Mouse (Mus musculus) megakaryocyte, embryonic 14.5 days (primary cell): Measurements from ENCODE around the gene Tcl1. TPM values are rescaled to one million over a fixed set of nuclear protein-coding genes. Genes with fewer than 3 reads are reported as not detected.
"Not testable (repeated sequence)": the region's sequence is repeated elsewhere in the genome, so short reads cannot be mapped to it uniquely, and the experiment has no call there.

ENCODE experiments used
- H3K27me3 ChIP-seq: replicated peaks from 2 replicates; pipeline ENCODE3; 2012; ENCODE audit warnings: inconsistent platforms
- H3K36me3 ChIP-seq: replicated peaks from 2 replicates; pipeline ENCODE3; 2012; ENCODE audit warnings: low read length, inconsistent platforms, mixed read lengths
- H3K4me1 ChIP-seq: 2 replicates; pipeline ENCODE4 v1.6.1; 2012; ENCODE audit warnings: inconsistent platforms
- H3K4me3 ChIP-seq: replicated peaks from 2 replicates; pipeline ENCODE3; 2012; ENCODE audit warnings: moderate library complexity, mild to moderate bottlenecking, inconsistent platforms
- H3K9me3 ChIP-seq: 2 replicates; pipeline ENCODE4 v1.6.1; 2012; ENCODE audit warnings: inconsistent platforms
- FLI1 ChIP-seq: IDR thresholded peaks from 2 replicates; pipeline ENCODE4 v1.6.1; 2012; ENCODE audit warnings: low read length, inconsistent platforms, mixed read lengths
- GATA1 ChIP-seq: IDR thresholded peaks from 3 replicates; pipeline ENCODE4 v1.6.1; 2012; ENCODE audit warnings: mixed read lengths, low read length, inconsistent platforms, borderline replicate concordance
- polyA plus RNA-seq: library from polyadenylated mRNA; stranded (reverse); fragments of >175 nt; gene quantifications from 2 replicates; pipeline ENCODE4 v1.2.3, GENCODE M21; 2012; ENCODE audit warnings: low replicate concordance; ENCODE audit not compliant: insufficient read depth

Tcl1 gene
- polyA plus RNA-seq, 1 experiment: not detected

DNA sequence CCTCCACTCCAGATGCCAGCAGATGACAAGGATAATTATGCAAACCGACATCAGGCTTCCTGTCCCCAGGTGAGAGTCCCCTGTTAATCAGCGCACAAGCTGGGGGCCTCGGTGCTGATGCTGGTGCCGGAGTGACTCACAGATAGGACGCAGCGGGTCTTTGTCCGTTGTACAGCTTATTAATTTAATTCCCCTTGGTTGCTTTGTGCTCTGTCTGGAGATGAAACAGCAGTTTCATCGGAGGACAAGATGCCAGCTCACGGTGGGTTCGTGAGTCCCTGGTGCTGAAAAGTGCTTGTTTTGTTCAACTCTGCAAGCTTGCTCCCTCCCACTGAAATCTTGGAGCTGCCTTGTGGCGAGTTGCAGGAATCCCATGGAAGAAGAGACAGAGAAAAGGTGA is 11.8 kb upstream of the Tcl1 start:
- Histone ChIP-seq H3K4me3 (no peak overlapping the region), H3K9me3 (peaks cover 44% of the 10 kb centered on the region), H3K27me3 (no peaks in the 10 kb centered on the region), H3K36me3 (no peaks in the 10 kb centered on the region), H3K4me1 (no peaks in the 10 kb centered on the region)
- TF ChIP-seq GATA1: no peak
- no peak for TF ChIP-seq FLI1

DNA sequence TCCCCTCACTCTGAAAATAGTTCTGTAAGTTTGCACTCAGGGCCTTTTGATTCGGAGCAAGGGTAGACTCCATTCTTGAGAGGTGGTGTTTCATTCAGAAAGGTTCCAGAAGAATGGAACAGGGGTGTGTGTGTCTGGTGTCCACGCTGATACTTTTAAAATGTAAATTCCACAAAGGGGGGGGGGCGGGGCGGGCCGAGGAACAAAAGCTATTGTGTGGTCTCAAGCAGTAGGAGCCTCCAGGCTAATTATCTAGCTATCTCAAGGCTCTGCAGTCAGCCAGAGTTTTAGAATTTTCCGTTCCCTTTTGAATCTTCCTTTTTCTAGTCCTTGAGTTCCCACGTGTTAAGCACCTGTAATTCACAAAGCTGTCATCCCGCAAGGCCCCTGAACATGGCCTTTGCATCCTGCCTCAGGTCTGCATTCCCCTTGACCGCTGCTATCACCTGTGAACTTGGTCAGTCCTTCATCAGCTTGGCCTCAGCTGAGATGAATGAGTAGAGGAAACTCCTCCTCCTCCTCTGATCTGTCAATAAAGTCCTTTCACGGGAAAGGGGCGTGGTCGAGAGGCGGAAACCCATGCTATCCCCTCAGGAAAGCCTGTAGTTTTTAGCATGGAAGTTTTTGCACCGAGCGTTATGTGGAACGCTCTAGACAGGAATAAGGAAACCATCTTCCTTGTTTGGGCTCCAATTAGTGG is 2.2 kb upstream of the Tcl1 start:
- TF ChIP-seq GATA1 (no peak), FLI1 (no peak)
- Histone ChIP-seq H3K27me3 (no peaks in the 10 kb centered on the region), H3K36me3 (no peaks in the 10 kb centered on the region), H3K4me3 (no peak overlapping the region), H3K4me1 (no peaks in the 10 kb centered on the region), H3K9me3 (peaks cover 17% of the 10 kb centered on the region)

DNA sequence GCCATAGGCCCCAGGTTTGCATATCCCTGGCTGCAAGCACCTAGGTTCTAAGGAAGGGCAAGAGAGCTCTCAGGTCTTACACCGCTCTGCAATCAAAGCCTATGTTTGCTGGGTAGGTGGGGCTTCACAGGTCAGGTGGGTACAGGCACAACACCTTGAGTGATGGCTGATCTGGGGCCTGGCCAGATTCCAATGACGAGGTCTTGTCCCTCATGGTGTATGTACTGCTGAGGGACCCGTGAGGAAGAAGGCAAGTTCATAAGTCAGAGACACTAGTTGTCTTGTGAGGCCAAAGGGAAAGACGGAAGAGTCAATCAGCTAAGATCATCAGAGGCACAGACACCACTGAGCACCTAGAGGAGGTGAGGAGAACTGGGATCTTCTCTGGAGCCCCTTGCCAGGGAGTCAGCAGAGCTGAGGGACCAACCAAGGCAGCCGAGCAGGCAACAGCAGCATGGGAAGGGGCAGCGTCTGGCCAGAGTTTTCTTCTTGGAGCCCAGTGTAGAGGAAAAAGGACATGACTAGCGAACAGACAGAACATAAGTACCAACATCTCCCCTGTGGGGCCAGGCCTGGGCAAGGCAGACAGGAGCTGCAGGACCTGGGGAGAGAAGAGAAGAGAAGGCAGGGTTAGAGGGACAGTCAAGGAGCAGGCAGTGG is 5.4 kb downstream of the Tcl1 start:
- Histone ChIP-seq H3K9me3 (peaks cover 5% of the 10 kb centered on the region), H3K27me3 (no peaks in the 10 kb centered on the region), H3K4me3 (no peak overlapping the region), H3K36me3 (no peaks in the 10 kb centered on the region), H3K4me1 (no peaks in the 10 kb centered on the region)
- TF ChIP-seq FLI1: no peak
- no peak for TF ChIP-seq GATA1

DNA sequence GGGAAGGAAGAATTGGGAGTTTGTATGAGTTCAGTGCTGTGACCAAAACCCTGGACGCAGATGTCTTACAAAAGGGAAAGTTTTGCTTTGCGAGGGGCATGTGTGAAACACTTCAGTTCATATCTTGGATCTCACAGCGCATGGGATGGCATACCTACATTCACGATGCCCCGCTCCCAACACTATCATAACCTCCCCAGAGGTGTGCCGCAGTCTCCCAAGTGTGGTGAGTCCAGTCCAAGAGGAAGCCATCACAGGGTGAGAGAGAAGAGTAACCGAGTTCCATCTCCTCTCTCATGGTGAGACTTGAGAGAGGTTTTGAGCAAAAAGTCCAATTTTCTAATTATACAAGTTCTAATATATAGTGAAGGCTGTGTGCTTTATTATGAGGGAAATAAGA is 13.4 kb downstream of the Tcl1 start:
- no peak for TF ChIP-seq FLI1
- no peak for TF ChIP-seq GATA1

DNA sequence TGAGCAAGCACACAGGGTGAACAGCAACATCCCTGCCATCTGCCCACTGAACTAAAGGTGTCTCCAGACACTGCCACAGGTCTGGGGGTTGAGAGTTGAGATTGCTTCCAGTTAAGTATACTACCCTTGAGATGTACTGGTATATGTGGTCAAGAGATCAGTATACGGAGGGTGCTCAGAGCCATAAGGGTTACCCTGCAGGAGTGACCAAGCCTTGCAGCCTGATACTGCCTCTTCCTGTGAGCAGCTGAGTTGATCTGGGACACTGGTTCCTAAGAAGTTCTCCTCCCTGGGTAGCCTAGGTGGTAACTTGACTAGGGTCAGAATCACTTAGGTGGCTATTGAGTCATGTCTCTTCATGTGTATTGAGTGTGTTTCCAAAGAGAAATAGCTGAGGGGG is 14.2 kb downstream of the Tcl1 start:
- Histone ChIP-seq H3K4me1 (no peaks in the 10 kb centered on the region), H3K9me3 (peaks cover 8% of the 10 kb centered on the region), H3K36me3 (no peaks in the 10 kb centered on the region), H3K27me3 (no peaks in the 10 kb centered on the region), H3K4me3 (no peak overlapping the region)
- TF ChIP-seq FLI1 (no peak), GATA1 (no peak)

More for the DNA sequence above, 13.4 kb downstream of the Tcl1 start:
- Histone ChIP-seq H3K4me1 (no peaks in the 10 kb centered on the region), H3K4me3 (no peak overlapping the region), H3K36me3 (no peaks in the 10 kb centered on the region), H3K27me3 (no peaks in the 10 kb centered on the region), H3K9me3 (peaks cover 8% of the 10 kb centered on the region)

DNA sequence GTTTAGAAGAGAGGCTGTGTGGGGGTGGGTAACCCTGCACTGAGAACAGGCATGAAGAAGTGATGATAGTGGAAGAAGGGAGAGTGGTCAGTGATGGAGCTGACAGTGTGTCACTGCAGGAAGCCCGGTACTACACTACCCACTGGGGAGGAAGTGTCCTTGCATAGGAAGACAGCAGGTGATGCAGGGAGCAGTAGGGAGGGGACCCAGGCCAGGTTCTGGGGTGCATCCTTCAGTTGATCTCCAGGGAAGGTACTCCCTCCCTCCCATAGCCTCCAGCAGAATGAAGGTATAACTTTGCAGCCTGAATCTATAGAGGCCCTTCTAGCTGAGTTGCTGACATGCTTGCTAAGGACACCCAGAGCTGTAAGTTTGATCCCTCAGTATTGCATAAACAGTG is 15.5 kb downstream of the Tcl1 start:
- H3K36me3 ChIP-seq: no peaks in the 10 kb centered on the region
- H3K4me3 ChIP-seq: no peak overlapping the region
- H3K9me3 ChIP-seq: peaks cover 8% of the 10 kb centered on the region
- no peaks in the 10 kb centered on the region for H3K27me3 ChIP-seq
- TF ChIP-seq FLI1: no peak
- TF ChIP-seq GATA1: no peak
- H3K4me1 ChIP-seq: no peaks in the 10 kb centered on the region

DNA sequence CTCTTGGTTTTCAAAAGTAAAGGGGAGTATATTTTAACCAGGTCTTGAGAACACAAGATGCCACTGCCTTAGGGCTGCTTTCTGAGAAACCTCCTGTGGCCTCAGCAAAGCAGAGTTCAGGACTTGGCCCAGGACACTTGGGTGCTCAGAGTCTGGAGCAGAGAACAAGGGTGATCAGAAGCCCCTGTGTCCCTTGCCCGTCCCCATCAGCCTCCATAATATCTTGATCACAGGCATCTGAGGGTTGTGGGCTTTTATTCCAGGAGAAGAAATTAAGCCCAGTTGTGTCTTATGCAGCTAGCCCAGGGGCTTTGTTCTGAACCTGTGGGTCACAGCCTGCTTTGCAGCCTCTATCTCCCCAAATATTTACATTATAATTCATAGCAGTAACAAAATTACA is 20.9 kb downstream of the Tcl1 start, which contains the start of gene Tcl1b4:
TSS of gene Tcl1b4 (plus strand) at position 301 of the 400 bp plus-strand sequence.
- H3K9me3 ChIP-seq, H3K27me3 ChIP-seq, H3K4me1 ChIP-seq, H3K4me3 ChIP-seq, H3K36me3 ChIP-seq: not testable (repeated sequence)

DNA sequence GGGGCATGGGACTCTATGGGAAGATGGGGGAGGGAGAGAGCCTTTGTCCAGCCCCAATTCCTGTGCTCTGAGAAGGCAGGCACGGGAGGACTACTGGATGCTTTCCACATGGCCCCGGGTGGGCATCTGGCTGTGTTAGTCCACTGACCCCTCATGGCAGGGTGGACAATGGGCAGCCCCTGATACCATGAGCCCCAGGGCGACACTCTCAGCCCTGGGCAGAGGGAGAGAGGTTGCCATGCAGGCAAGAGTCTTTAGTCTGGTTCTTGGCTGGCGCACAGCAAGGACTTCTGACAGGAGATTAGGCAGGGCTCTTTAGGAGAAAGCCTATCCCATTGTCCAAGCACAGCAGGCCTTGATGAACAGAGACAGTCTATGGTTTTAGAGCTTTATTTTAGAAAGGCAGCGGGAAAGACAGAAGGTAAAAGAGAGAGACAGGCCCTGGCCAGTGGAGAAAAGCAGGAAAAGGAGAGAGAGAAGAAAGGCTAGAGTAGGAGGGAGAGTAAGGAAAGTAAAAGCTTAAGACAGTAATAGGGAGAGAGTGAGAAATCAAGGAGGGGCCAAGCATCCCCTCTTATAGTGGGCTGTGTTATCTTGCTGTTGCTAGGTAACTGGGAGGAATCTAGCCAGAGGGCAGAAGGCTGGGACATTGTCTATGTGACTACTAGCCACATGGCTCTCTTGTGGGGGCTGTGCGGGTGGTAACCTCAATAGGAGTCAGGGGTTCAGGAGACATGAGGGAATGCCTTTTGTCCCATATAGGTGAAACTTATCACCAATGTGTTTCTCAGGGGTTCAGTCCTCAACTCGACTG is 22.7 kb downstream of the Tcl1 start:
- not testable (repeated sequence) for H3K27me3 ChIP-seq, H3K36me3 ChIP-seq

DNA sequence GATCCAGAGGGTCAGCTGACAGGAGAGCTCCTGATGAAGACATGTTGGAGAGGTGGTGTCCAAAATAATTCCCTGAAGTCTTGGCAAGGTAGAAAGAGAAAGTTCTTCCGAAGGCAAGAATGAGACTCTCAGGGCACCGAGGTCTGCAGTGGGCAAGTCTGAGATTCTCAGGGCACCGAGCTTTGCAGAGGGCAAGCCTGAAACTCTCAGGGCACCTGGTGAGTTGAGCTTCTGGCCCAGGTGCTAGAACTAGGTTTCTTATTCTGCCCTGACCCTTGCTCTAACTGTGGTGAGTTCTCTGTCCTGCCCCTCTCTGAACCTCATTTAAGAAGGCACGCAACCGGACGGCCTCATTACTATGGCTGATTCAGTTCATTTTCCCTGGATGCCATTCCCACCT is 31.9 kb downstream of the Tcl1 start, which contains the start of gene Tcl1b3:
TSS of gene Tcl1b3 (plus strand) at position 301 of the 400 bp plus-strand sequence.
- not testable (repeated sequence) for H3K36me3 ChIP-seq, H3K4me1 ChIP-seq, H3K27me3 ChIP-seq, H3K4me3 ChIP-seq, H3K9me3 ChIP-seq

More for the DNA sequence above, 22.7 kb downstream of the Tcl1 start:
- H3K4me3 ChIP-seq, H3K4me1 ChIP-seq, H3K9me3 ChIP-seq: not testable (repeated sequence)

DNA sequence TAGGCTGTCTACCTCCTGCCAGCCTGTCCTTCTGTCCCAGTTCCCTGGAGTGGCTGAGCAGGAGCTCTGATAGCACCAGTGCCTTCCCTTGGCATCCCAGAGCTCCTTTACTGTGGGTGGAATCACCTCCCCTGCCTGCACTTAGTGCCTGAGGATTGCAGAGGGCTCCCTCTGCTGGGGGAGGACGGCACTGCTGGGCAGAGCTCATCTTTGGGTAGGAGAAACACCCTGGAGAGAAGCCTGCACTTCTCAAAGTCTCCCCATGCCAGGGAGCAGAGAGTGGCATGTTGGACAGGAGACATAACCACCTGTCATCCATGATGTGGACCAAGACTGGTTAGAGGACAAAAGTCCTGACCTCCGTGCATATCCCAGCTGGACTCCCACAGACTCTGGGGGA is 33.6 kb downstream of the Tcl1 start:
- H3K4me3 ChIP-seq, H3K36me3 ChIP-seq, H3K9me3 ChIP-seq, H3K27me3 ChIP-seq, H3K4me1 ChIP-seq: not testable (repeated sequence)

DNA sequence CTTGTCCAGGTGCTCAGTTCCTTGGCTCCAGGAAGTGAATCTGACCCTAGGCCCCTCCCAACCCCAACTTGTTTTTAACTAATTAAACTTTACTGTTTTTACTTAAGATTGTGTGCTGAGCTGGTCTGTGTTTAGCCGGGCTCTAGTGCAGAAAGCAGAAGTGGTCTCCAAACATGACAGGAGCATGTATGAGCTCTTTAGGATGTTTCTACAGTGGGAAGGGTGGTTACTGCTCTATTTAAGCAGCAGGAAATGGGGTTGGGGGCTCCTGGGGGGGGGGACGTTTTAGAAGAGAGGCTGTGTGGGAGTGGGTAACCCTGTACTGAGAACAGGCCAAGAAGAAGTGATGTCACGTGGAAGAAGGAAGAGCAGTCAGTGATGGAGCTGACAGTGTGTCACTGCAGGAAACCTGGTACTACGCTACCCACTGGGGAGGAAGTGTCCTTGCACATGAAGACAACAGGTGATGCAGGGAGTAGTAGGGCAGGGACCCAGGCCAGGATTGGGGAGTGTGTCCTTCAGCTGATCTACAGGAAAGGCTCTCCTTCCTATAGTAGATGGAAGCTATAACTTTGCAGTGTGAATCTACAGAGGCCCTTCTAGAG is 41.5 kb downstream of the Tcl1 start:
- not testable (repeated sequence) for H3K4me1 ChIP-seq, H3K27me3 ChIP-seq, H3K36me3 ChIP-seq, H3K9me3 ChIP-seq, H3K4me3 ChIP-seq

DNA sequence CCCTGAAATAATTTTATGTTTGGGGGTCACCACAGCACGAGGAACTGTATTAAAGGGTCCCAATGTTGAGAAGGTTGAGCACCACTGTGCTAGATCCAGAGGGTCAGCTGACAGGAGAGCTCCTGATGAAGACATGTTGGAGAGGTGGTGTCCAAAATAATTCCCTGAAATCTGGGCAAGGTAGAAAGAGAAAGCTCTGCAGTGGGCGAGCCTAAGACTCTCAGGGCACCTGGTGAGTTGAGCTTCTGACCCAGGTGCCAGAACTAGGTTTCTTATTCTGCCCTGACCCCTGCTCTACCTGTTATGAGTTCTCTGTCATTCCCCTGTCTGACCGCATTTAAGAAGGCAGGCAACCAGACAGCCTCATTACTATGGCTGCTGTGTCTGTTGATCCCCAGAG is 46.5 kb downstream of the Tcl1 start, which contains the start of gene Tcl1b5:
TSS of gene Tcl1b5 (plus strand) at position 301 of the 400 bp plus-strand sequence.
- H3K4me3 ChIP-seq, H3K27me3 ChIP-seq, H3K9me3 ChIP-seq, H3K4me1 ChIP-seq, H3K36me3 ChIP-seq: not testable (repeated sequence)

DNA sequence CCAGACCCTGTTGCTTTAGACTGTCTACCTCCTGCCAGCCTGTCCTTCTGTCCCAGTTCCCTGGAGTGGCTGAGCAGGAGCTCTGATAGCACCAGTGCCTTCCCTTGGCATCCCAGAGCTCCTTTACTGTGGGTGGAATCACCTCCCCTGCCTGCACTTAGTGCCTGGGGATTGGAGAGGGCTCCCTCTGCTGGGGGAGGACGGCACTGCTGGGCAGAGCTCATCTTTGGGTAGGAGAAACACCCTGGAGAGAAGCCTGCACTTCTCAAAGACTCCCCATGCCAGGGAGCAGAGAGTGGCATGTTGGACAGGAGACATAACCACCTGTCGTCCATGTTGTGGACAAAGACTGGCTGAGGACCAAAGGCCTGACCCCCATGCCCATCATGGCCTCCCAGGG is 48.3 kb downstream of the Tcl1 start:
- H3K4me3 ChIP-seq, H3K27me3 ChIP-seq, H3K36me3 ChIP-seq, H3K4me1 ChIP-seq, H3K9me3 ChIP-seq: not testable (repeated sequence)
